Mouse (Mus musculus): ENCODE measurements around the gene Gprin2. TPM values are rescaled to one million over a fixed set of nuclear protein-coding genes. Genes with fewer than 3 reads are reported as not detected.

Gprin2 gene
- under 1 TPM; 0.08 to 0.29 TPM for total RNA-seq (2021)
- long read RNA-seq, experiment 1 = 0 reads
- long read RNA-seq, experiment 2 = 0 reads

DNA sequence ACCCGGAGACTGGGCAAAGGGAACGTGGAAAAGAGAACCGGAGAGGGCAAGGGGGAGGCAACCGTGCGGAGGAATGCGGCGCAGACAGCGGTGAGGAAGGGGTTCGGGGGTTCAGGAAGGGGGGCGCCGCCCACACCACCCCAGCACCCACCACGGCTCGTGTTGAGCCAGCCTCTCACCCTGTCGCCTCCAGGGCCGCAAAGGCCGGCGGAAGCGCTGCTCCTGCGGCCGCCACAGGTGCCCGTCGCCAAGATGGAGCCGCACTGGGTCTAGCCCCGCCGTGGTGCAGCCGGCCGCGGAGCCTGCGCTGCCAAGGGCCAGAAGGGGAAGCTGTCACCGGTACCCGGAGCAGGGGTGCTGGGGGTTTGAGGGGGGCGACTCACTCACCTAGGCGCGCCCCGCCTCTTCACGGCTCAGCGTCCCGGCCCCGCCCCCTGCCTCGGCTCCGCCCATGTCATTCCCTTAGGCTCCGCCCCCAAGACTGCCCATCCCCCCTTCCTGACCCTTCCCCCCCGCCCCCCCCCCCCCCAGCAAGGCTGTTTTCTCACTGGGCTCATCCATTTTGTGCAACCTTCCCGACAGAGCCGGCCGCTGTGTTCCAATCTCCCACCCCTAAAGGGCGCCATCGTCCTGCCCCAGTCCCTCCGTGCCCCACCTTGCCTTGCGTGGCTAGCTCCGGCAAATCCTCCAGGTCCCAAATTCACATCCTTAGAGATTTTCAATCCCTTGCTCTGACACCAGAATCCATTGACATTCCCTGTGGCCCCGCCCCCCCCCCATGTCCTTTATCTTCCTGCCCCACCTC is at the start of gene Gprin2:
Gene Gprin2, minus strand, starts transcription at position 423 of the 805 bp plus-strand sequence.
- no peak for DNase-seq

DNA sequence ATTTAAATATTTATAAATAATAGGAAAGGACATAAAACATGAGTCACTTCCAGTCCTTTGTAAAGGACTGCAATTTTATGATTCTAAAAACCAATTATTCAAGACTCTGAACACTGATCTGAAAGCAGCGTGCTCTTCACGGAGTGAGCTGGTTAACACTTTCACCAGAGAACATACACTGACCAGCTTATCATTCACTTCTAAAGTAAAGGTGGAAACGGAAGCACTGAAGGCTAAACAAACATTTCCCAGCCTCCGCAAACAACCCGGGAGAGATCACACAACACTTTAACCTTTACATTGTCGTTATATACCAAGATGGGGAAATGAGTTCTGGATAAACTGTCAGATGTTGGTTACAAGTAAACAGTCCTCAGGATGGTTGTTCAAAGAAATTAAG is 39.2 kb upstream of the Gprin2 start:
- no peak for DNase-seq

DNA sequence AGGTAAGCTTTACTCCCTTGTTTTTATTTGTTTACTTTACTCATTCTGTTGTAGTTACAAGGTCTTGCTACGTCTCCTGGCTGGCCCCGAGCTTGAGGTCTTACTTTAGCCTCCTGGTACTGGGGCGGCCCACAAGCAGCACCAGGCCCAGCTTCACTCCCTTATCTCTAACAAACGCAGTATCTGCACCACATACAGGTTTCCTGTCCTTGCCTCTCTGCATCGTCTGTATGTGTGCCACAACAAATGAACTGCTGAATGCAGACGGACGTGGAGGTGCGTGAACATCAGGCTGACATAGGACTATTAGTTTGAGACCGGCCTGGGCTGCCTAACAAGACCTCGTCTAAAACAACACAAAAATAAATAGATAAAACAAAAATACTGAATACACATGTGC is 38.8 kb upstream of the Gprin2 start:
- no peak for DNase-seq

DNA sequence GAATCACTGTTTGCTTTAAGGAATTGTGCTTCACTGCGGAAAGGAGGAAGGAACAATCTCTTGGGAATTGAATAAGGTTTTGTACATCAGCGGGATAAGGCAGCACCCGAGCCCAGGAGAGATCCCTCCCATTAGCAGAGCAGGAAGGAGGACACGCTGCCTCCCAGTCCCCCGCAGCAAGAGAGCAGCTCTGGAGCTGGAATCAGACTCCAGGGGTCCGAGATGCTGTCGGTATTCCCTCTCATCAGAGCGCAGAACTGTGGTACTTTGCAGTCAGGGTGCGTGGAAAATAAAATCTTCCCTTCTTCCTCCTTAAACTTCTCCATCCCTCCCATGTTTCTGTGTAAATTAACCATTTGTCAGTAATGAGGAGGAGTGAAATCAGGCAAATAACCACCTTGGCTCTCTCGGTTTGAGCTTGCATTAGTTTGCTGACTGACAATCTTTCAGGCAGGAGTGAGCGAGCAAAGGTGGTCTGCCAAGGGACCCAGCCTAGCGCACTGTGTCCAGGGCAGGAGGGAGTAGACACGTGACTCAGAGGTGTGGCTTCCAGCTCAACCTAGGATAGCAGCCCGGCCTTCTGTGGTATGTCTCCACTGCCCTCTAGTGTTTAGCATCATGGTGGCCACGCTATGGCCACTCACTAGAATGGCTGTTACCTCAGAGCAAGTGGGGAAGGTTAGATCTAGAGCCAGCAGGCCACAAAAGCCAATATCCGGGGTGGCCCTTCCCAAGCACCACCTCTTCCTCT is 33.4 kb upstream of the Gprin2 start:
- DNase-seq = peak; percentile 60

DNA sequence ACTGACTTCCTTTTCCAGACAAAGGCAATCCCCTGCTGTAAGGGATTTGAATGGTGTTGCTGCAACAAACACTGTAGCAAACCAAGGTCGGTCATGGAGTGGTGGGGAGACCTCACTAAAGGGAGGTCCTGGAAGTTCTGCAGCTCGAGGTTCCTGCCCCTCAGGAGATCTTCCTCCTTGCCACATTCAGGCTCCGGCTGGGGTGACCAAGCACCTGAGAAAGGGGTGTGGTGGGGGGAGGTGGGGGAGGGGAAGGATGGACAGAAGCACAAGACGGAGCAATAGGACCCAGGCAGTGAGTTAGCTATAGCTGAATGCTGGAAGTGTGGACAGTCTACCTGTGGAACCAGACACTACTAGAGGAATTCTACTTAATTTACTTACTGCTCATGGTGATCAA is 32.4 kb upstream of the Gprin2 start:
- DNase-seq = no peak

DNA sequence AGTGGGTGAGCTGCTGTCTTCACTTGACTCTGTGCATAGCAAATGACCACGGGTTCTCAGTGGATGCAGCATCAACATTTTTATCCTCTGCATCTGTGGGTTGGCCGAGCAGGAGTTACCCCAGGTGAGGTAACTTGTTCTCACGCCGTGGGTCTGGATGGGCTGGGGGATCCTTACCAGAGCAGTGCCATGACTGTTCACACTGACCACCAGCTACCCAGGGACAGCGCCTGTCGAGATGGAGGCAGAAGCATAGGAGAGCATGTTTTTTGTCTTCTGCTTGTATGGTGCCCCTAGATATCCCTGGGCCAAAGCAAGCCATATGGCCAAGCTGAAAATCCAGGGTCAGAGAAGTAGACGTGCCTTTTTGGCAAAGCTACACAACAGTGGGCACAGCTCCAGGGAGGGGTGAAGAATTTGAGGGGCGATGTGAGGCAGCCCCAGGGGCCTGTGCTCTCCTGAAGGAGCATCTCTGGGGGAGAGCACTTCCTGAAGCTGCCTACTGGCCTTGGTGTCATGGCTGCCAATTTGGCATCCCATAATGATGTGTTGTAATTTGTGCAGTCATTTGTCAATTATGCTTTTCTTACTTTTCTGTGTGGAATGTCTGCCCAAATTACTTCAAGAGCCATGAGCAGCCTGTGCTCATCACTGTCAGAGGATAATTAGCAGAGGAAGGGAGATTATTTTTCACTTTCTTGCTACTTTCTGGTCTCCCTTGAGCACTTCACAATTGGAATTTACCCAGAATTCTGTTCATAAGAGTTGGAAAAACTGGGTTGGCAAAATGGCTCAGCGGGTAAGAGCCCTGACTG is 31.6 kb upstream of the Gprin2 start:
- DNase-seq = no peak

DNA sequence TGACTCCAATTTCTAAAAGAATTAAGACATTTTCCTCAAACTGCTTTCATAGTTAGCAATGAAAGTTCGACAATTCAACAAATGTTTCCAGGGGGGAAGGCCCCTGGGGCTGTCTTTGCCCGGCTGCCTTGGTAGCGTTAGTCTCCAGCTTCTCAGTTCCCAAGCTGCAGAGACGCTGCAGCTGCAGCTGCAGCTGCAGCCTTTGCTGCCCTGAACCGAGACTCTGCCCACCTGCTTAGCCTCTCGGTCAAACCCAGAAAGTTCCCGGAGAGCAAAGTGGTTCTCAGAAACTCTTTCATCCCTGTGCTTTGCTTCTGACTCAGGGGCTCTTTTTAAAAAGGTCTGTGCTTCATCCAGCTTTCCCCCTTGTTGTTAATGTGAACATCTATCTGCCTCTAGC is 30.9 kb upstream of the Gprin2 start:
- DNase-seq = no peak

DNA sequence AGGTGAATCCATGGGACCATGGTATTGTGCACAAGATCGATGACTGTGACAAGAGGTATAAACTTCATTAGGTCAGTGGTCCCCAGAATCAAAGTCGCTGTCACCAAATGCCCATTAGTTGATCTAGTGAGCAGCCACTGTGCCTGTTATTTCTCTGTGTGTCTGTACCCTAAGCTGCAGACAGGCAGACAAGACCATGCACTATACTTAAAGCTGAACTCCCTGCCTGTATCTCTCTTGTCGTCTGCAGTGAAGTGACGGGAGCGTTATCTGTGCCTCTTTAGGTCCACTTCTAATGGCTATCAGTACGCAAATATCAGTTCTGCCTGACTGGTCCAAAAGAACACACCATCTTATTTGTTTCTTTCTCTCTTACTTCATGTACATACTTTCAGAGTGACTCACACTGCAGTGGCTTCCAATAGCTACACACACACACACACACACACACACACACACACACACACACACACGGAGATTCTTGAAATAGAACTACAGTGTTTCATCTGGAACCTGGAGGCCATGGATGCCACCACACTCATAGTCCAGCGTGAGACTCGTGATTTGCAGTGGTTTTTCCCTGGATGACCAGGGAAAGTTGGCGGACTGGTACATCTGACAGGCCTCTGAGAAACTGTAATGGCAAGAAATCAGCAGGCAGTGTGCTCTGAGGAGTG is 27.5 kb upstream of the Gprin2 start:
- no peak for DNase-seq

DNA sequence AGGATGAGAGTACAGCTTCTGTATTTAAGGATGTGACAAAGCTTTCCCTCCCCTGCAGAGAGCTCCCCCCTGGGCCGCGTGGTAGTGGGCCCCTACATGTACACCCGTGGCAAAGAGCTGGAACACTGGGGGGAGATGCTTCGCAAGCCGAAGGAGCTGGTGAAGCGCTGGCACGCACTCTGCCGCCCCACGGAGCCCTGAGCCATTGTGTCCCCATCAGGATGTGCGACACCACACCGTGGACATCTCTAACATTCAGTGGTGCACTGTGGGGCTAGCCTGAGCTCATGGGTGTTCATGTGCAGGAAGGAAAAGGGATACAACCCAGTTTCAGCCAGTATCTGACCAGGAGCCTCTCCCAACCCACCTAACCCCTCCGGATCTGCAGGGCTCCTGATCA is 26.5 kb upstream of the Gprin2 start:
- DNase-seq = no peak

DNA sequence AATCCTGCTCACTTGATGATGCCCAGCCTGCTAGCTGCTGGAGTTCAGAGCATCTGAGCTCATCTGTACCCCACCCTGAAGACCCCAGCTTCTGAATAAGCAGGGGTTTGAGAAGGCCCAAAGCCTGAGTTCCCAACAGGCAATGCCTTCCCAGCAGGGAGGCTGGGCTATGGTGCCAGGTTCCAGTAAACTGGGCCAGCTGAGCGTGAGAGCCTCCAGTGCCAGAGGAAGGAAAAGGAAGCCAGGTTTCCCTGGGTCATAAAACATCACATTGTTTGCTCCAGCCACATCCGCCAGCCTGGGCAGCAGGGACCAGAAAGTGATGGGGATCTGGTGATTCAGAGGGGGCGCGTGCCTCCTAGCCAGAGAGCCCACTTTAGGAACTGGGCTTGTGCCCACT is 25.1 kb upstream of the Gprin2 start:
- no peak for DNase-seq

DNA sequence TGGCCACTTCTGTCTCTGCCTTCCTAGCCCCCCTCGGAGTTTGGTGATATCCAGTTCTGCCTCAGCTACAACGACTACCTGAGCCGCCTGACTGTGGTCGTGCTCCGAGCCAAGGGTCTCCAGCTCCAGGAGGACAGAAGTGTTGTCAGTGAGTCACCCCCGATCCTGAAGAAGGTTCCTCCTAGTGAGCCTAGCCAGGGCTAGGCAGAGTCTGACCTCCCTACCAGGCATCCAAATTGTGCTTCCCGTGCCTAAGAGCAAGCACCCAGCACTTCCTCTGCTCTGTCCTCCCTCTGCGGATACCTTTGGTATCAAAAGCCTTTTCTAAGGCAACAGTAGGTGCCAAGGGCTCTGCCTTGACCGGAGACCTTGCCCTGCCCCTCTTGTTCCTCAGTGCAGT is 24.5 kb upstream of the Gprin2 start:
- DNase-seq = no peak

DNA sequence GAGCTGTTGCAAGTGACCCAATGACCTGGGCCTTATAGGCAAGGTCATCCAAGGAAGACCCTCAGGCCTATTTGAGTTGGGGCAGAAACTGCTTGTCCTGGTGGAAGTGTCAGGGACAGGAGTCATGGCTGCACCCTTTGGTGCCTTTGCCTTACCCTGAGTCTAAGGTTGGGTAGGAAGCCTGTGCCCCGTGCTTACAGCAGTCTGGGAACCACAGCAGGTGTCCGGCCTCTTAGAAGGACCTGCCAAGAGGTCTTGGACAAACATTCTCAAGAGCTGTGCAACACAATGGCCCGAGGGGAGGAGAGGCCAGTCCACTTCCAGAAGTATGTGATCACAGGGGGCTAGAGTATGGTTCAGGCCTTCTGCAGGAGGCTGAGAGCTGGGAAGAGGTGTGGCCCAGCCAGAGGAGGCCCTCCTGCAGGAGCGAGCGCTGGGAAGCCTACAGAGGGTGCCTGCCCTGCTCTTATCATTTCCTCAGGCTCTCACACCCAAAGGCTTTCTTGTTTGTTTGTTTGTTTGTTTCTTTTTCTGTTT is 22.0 kb upstream of the Gprin2 start:
- no peak for DNase-seq

DNA sequence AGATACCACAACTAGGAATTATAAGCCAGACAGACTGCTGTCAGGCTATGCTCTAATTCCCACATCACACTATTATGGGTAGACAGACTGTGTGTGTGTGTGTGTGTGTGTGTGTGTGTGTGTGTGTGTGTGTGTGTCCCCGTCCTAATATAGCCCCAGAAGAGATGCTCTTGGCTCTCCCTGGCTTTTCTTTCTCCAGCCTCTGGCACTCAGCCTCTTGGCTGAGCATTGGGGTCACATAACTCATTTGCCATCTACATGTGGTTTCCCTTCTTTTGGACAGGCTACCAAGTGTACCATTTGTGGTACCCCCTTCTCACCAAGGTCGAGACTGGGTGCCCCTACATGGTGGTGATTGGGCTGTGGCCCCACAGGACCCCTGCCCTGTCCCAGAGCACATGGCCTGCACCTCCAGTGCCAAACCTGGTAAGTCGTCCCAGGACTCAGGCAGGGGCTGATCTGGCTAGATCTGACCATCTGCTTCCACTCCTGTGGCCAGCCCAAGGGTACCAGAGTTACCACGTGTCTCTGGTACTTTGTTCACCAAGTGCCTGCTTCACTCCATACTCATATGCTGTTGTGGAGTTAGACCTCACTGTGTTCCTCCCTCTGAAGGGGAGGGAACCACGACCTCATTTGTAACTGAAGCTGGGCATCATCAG is 20.1 kb upstream of the Gprin2 start:
- DNase-seq = no peak

DNA sequence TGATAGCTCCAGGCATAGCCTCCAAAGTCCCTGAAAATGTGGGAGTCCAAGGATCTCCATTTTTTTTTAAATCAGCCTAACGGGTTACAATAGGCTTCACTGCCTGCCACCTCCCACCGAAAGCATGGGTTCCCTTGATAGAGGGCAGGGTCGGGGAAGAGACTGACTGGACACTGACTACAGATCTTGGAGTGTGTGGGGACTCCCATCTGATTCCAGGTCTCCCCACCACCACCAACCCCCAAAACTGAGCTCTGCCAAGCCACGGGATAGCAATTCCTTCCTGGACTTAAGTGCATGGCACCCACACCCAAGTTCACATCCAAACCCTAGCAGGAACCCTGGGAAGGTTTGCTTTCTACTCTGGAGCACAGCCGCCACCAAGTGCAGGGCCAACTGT is 19.0 kb upstream of the Gprin2 start:
- DNase-seq = no peak

DNA sequence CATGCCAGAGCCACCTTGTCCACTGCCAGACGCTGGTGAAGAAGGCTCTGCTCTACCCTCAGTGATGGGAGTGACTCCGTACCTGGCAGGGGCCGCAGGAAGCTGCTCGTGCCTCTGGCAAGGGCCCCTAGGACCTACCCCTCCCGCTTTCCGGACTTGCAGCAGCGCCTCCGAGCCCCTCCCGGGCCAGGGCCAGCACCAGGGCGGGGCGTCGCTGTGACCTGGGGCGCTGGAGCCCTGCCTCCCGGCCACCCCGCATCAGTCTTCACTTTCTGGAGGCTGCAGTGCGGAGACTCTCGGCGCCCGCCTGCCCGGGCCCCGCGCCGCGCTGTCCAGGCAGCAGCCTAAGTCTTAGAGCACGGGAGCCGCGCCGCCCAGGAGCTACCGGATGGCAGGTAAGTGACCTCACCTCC is 18.3 kb upstream of the Gprin2 start:
- DNase-seq = no peak

DNA sequence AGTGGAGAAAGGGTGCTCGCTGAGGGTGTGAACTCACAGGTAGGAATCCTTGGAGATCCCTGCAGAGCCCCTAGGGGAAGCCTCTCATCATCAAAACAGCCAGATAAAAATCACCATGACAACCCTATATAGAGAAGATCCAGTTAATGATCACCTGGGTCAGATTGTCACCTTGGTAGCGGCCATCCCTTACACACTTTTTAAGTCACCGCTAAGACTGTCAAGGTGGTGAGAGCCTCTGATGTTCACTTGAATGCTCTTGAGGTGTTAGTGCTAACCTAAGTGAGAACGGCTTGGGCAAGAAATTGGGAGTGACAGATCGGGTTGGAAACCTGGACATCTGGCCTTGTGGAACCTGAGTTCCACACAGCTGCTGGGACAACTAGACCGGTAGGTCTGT is 17.8 kb upstream of the Gprin2 start, which contains the start of gene Syt15:
Gene Syt15, plus strand, starts transcription at position 301 of the 400 bp plus-strand sequence.
- no peak for DNase-seq

DNA sequence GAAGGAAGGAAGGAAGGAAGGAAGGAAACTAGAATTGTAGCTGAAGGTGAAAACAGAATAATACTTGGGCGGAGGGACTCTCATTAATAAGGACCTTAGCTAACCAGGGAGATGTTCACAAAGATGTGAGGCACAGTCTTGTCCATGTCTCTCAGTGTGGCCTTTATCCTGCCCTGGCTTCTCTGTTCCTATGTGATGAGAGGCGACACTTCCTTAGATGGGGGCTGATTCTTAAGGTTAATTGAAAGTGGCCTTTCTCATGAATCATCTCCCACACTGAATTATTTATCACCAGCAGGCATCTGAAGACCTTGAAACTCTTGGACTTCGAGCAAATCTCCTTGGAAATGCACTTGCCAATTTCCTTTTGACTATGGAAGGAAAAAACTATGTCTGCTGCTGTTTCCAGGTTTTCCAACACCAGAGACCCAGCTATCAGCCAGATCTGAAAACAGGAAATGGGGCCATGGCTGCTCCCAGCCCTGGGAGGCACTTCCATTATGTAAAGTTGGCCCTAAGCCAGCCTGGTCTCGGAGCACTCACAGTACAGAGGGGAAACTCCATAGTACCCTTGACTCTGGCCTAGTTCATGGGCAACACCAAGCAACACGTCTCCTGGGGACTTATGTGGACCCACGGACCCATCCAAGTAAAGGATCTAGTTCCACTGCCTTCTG is 14.1 kb upstream of the Gprin2 start:
- DNase-seq = no peak

DNA sequence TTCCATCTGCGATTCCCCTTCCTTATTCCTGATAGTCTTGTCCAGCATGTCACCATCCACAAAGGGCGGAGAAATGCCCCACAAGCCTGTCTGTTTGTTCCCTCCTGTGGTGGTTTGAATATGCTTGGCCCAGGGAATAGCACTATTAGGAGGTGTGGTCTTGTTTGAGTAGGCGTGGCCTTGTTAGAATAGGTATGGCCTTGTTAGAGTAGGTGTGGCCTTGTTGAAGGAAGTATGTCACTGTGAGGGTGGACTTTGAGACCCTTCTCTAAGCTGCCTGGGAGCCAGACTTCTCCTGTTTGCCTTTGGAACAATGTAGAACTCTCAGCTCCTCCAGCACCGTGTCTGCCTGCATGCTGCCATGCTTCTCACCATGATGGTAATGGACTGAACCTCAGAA is 8.5 kb upstream of the Gprin2 start:
- no peak for DNase-seq

DNA sequence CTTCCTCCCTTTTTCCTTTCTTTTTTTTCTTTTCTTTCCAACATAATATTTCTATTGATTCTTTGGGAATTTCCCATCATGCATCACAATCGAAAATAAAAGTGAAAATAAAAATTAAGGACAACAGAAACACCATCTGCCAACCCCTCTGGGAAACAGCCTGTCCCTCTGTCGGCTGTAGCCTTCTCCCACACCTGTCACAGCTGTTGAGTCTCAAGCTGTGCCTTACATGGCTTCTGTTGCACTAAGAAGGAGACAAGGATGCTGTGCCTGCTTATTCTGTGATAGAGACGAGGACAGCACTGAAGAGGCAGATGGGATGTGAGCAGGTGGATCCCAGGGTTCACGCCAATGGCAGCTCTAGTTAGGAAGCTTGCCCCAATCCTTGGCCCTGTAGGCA is 7.6 kb upstream of the Gprin2 start:
- DNase-seq = no peak

DNA sequence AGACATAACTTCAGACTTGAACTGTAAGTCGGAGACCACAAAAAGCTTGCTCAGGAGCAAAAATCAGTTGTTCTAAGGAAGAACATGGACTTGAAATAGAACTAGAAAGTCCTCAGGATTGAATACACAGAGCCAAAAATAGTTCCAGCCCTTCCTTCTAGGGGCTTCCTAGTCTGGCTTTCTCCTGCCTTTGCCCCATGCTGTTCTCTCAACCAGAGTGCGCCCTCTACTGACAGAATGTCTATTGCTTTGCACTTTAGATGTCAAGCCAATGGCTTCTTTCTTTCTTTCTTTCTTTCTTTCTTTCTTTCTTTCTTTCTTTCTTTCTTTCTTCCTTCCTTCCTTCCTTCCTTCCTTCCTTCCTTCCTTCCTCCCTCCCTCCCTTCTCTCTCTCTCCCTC is 7.2 kb upstream of the Gprin2 start:
- no peak for DNase-seq

DNA sequence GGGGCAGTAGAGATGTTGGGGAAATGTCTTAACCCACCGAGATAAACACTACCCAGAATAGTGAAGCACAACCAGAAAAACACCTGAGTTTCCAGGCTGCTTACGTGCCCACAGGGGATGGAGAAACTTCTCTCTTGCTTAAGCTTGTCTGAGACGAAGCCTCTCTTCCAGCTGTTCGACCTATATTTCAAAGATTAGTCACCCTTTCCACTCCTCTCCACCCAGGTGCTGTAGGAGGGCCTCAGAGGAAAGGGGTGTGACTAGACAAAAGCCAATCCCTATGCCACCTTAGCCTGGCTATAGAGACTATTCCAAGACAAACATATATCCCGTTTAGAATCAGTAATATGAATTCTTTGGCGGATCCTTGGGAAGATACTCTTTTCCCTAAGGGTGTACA is 6.5 kb upstream of the Gprin2 start:
- no peak for DNase-seq
